Mouse (Mus musculus): ENCODE measurements at regions not wholly inside any gene's neighbourhood (a gene's known extent, or its start where the extent isn't known, plus 50 kb on each side); places are given as distances from the start of the nearest gene placed in this dataset.

- no peak for DNase-seq (ENCODE audit: low spot score)
These were observed 822.8 kb upstream of the Acvr2a start for GRCm38 (mm10) chr2:47991132-47991531.

DNA sequence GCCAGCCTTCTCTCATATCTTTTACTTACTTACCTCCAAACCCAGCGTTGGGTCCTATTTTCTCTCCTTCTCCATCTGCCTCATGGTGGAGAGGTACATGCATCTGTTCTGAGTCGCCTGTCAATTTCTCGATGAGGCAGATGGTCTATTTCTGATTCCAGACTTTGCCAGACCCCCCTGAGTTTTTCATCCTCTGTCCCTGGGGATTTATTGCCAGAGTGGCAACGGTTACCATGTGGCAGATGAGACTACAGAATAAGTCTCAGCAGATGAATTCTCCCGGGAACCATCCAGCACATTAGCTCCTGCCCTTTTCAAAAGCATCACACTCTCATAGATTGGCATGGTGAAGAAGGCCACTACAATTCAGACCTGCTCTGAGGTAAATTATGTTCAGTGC, 819.7 kb upstream of the Acvr2a start:
- no peak for DNase-seq (ENCODE audit: low spot score)

GRCm38 (mm10) chr2:48001230-48001629, 812.7 kb upstream of the Acvr2a start:
- DNase-seq (ENCODE audit: low spot score) = no peak

DNA sequence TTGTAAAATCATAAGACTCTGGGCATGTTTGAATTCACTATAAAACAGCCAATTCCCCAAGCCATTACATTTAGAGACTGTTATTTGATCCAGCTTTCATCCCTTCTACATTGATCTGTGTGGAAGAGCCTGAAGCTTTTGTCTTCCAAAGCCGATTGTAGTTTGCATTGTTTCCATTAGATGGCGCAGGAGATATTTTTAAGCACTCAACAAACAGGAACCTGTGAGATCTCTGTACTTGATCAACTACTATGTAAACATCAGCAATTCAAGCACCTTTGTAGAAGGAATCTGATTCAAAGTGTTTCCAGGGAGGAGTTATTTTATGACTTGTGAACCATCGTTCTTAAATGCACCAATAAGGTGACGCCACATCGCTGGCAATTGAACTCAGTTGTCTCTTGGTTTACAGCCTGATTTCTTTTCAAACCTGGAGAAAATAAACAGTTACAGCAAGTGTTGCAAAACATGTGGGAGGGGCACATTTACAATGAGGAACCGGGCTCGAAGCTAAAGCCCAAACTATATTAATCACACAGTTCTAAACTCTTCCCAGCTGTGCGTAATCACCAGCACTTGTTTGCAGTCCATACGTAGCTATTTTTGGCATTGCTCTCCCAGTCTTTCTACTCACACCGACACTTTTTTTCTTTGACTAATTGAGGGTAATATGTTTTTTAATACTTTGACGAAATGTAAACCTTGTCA, 812.0 kb upstream of the Acvr2a start:
- DNase-seq (ENCODE audit: low spot score) = peak; percentile 80

GRCm38 (mm10) chr2:48010308-48010707, 803.6 kb upstream of the Acvr2a start:
- DNase-seq (ENCODE audit: low spot score) = no peak

- DNase-seq (ENCODE audit: low spot score) = peak; percentile 52
These were observed 786.4 kb upstream of the Acvr2a start for GRCm38 (mm10) chr2:48027559-48027958.

DNA sequence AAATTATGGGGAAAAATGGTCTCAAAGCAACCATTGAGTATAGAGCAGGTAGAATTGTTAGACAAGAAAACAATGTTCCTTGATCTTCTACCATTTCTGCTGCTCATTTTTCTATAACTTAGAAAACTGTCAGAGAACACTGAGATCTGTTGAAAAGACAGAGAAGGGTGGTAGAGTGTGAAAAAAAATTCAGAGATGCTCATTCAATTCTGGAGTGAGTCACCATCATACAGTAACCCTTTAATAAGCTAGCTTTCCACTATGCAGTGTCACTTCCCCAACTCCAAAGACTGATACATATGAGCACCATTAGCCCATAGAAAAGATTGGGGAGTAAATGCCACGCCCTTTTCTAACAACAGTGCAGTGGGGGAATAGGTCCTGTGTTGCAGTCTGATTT, 752.5 kb upstream of the Acvr2a start:
- DNase-seq (ENCODE audit: low spot score) = no peak

- DNase-seq (ENCODE audit: low spot score) = no peak
These were observed 750.5 kb upstream of the Acvr2a start for GRCm38 (mm10) chr2:48063436-48063835.

GRCm38 (mm10) chr2:48065162-48065561, 748.7 kb upstream of the Acvr2a start:
- no peak for DNase-seq (ENCODE audit: low spot score)

DNA sequence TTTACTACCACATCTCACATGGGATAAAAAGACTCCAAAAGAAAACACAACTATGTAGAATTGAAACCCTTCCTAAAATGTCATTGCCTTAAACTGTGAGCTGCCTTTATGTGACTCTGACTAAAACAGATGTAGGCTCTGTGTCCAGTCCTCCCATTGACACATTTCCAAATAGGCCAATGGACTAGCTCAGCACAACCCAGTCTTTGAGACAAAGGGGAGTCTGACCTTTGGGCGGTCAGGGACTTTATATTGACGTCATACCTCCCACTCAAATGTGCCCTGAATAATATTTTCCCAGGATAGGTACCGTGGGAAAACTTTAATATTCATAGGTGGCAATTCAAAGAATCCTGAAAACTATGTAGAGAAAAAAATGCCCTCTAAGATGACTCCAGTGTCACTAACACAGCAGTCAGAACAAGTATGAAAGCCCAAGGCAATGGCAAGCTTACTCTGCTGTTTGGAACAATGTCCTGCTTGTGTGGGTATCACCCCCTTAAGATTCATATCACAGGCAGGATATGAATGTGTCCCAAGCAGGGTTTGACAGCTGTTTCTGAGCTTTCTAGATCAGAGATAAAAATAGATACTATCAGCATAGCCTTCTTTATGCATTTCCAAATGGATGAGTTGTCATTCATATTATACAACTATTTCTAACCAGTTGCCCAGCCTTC, 731.6 kb upstream of the Acvr2a start:
- DNase-seq (ENCODE audit: low spot score) = no peak

DNA sequence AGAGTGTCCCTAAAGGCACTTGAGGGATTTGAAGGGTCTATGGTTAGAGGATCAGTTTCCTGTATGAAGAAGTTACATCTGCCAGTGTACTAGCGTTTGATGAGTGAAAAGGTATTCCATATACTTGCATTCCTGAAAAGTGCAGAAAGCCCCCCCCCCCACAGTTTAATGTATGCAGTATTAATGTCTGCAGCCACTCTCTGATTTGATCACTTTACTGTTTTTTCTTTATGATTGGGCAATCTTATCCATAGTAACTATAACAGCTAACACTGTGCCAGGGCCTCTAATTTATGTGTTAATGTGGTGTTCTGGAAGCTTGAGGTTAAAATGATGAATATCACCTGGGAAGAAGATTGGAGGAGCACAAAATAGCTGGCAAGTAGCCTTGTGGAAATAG, 715.6 kb upstream of the Acvr2a start:
- DNase-seq (ENCODE audit: low spot score) = no peak

DNA sequence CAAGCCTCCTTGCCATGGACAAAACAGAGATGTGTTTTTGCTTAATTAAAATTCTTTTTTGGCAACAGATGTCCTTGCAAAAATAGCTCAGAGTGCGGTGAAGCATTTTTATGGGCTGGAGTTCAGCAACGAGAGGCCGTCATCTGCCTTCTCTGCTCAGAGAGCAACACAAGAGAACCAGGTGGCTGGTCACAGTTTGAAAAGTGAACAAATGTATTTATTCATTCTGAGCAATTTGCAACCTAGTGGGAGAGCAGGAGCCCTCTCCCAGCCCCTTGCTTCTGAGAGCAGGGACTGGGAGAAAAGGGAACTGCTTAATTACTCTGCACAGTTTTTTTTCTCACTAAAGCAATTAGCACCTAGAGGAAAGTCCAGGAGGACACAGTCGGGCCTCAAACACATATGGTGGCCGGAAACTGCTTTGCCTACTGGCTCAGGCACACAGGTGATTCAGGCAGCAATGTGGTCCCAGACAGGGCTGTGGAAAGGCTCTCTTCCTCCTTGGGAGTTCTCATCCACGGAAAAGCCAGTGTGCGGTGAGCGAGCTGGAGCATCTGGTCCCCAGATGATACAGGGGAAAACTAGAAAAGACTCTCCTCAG, 714.9 kb upstream of the Acvr2a start:
- peak; percentile 1 for DNase-seq (ENCODE audit: low spot score)

DNA sequence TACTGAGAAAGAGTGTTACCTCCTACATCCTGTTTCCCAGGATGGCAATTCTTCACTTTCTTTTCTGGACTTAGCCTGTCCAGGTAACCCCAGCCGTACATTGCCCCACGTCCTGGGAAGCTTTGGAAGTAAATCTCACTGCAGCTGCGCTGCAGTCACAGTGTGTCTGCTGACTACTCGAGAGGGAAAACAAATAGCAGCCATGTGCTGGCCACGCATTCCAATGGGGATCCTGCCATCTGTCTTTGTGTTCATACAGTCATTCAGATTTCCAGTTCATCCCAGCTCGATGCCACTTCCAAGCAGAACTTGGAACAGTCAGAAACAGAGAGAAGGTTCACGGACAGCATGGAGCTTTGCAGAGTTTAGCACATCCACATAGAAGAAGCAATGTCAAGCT, 690.2 kb upstream of the Acvr2a start:
- DNase-seq (ENCODE audit: low spot score) = no peak

DNA sequence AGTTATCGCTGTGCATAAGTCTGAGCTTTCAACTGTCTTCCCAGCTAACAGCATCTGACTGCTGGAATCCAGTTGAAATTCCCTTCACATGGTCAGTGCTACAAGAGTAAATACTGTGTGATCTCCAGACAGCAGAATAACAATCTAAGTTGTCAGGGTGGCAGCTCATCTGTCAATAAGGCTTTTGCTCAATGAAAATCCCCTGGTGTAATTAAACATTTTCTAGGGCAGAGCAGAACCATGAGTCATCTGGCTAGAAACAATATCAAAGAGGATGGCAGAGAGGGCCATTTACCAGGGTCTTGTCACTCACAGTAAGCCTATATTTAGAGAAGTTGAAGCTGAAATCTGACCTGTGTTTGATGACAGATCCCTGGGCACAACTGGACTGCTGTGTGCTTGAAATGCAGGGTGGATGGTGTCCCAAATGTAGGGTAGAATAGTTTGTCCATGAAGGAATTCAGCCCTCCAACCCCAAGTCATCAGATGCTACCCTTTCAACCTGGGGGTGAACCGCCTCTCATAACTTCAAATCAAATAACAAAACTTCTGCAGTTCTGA, 675.8 kb upstream of the Acvr2a start:
- DNase-seq (ENCODE audit: low spot score) = peak; percentile 8

DNA sequence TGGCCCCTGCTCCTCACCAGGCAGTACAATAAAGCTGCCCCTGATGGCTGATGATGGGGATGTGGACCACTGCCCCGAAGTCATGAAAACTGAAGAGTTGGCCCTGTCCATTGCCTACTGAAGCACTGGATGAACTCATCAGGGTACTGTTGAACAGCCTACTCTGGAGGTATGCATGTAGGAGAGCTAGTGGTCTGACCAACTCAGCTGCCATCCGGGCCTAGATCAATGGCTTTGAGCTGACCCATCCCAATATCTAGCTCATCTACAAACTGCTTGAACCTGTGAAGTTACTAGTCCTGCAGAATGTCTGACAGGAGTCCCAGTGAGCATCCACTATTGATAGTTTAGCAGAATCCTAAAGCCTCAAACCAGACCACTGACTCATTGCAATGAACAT, 672.6 kb upstream of the Acvr2a start:
- DNase-seq (ENCODE audit: low spot score) = no peak

GRCm38 (mm10) chr2:48154706-48155105, 659.2 kb upstream of the Acvr2a start:
- DNase-seq (ENCODE audit: low spot score) = no peak

DNA sequence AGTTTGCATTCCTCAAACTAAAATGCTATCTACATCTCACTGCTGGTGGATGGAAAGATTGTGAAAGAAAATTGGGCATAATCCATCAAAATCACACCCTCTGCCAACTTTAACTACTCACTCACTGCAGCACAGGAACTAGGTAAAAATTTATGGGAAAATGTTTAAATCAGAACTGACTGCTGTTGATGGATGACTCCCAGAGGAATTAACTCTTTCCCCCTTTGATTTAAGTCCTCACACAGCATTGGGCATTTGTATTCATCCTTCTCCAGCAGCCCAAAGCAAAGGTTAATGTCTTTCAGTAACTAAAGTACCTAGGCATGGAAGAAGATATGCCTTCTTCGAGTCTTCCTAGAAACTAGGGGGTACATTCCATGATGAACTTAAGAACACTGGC, 641.3 kb upstream of the Acvr2a start:
- DNase-seq (ENCODE audit: low spot score) = no peak

DNA sequence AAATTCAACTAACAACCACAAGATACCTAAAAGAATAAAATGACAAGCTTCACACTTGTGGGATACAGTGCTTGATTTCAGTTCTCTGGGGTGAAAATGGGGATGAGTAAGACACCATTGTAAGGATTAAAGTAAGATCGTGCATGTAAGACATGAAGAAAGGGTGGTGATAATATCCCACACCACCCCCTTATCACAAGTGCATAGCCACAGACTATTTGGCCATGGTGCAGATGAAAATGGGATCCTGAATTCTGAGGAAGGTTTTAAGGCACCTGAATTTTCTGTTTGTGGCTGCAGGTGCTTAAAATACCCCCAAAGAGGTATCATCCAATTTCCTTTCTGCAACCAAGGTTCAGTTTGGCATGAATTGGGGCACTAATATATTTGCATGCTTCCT, 627.7 kb upstream of the Acvr2a start:
- DNase-seq (ENCODE audit: low spot score) = no peak

GRCm38 (mm10) chr2:48186609-48187008, 627.3 kb upstream of the Acvr2a start:
- DNase-seq (ENCODE audit: low spot score) = no peak

DNA sequence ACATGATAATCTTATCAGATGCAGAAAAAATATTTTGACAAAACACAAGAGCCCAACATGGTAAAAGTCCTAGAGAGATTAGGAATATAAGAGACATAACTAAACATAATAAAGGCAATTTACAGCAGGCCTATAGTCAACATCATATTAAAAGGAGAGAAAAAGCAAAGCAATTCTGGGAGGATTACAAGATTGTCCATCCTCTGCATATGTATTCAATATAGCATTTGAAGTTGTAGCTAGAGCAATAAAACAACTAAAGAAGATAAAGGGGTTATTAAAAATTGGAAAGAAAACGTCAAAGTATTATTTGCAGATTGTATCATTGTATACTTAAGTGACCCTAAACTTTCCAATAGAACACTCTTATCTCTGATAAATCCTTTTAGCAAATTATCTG, 602.1 kb upstream of the Acvr2a start:
- DNase-seq (ENCODE audit: low spot score) = no peak

DNA sequence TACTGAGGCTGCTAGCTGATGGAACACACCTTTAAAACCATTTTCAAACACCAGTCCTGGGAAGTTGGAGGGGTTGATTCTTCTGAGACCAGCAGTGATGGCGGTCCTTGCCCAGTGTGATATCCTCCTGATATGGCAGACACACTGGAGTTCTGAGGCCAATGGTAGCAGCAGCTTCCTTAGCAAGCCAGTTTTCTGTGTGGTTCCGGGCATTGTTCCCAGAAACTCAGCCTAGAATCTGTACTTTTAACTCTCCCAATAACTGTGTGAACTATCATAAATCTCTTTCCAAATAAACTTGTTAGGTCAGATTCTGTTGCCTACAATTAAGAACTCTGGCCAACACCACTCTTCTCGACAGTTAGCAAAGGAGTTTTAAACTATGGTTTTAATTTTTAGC, 593.1 kb upstream of the Acvr2a start:
- DNase-seq (ENCODE audit: low spot score) = no peak

GRCm38 (mm10) chr2:48223084-48223799, 590.7 kb upstream of the Acvr2a start:
- DNase-seq (ENCODE audit: low spot score) = no peak

DNA sequence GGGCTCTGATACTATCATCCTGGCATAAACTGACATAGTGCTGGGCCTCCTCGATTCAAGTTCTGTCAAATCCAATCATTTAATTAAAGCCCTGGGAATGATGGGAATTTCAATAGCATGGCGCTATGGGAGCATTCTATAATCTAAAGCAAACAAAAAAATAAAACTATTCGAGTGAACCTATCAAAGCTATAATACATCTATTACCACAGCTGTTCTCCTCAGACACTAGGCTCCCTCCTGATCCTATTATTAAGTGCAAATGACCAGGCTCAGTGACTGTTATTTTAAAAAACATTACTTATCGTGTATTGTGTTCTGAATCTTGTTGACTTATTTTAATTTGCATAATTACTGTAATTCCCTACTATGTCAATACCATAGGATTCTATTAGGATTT, 563.7 kb upstream of the Acvr2a start:
- no peak for DNase-seq (ENCODE audit: low spot score)

Measured in retina, embryonic 14.5 days (tissue).